Comparison of ENCODE assay signal across 10 mouse cellular contexts in genomic region chr7:28930320-28931031, GRCm38 (mm10). TPM values are rescaled to one million over a fixed set of nuclear protein-coding genes. Genes with fewer than 3 reads are reported as not detected.
DNase-seq lines count a peak whose midpoint lies in the region; ATAC-seq and TF ChIP-seq lines count a peak whose summit lies in the region.
"Had no signal": no experiment of that assay in that cellular context is flagged by ENCODE, and none has a peak within 500 bp of the region (broad histone marks: within the 10 kb centered on the region; RNA-seq: fewer than 3 reads in every experiment).

No protein-coding gene starts in this region.

- no peaks in the 10 kb centered on the region for H3K9me3 ChIP-seq in forebrain, embryonic 12.5 days
- no peaks in the 10 kb centered on the region for H3K9me3 ChIP-seq in forebrain, embryonic 14.5 days (replicated peaks; ENCODE audit: control insufficient read depth, low read length)
- no peaks in the 10 kb centered on the region for H3K9me3 ChIP-seq in embryonic facial prominence, embryonic 11.5 days (replicated peaks; ENCODE audit: control insufficient read depth, low read length)
- H3K9me3 ChIP-seq in limb, embryonic 15.5 days = no peaks in the 10 kb centered on the region

- H3K27me3 ChIP-seq in forebrain, embryonic 12.5 days = no peaks in the 10 kb centered on the region
- no peaks in the 10 kb centered on the region for H3K27me3 ChIP-seq in forebrain, embryonic 14.5 days (replicated peaks; ENCODE audit: control insufficient read depth, insufficient read depth, low read length)
- H3K27me3 ChIP-seq in liver, adult 2 months (ENCODE audit: control insufficient read depth, insufficient read depth, low read length) = no peaks in the 10 kb centered on the region
- no peaks in the 10 kb centered on the region for H3K27me3 ChIP-seq in embryonic facial prominence, embryonic 11.5 days (ENCODE audit: control insufficient read depth, insufficient read depth, low read length)
- no peaks in the 10 kb centered on the region for H3K27me3 ChIP-seq in limb, embryonic 15.5 days
- H3K27me3 ChIP-seq: CH12.LX had no signal

- no peaks in the 10 kb centered on the region for H3K36me3 ChIP-seq in forebrain, embryonic 12.5 days (replicated peaks)
- no peaks in the 10 kb centered on the region for H3K36me3 ChIP-seq in forebrain, embryonic 14.5 days (ENCODE audit: control insufficient read depth, insufficient read depth, low read length)
- H3K36me3 ChIP-seq in liver, adult 2 months (ENCODE audit: control insufficient read depth, insufficient read depth, low read length) = no peaks in the 10 kb centered on the region
- no peaks in the 10 kb centered on the region for H3K36me3 ChIP-seq in embryonic facial prominence, embryonic 11.5 days (replicated peaks; ENCODE audit: control insufficient read depth, insufficient read depth, low read depth, low read length)
- H3K36me3 ChIP-seq in limb, embryonic 15.5 days = peaks cover 10% of the 10 kb centered on the region; the same call in 1 of the 2 replicates

- no peak for ATAC-seq in forebrain, embryonic 12.5 days (ENCODE audit: low FRiP score)
- no peak for ATAC-seq in forebrain, embryonic 14.5 days
- no peak for ATAC-seq in embryonic facial prominence, embryonic 11.5 days (replicated peaks; ENCODE audit: insufficient number of reproducible peaks, low FRiP score, low TSS enrichment, low read depth)
- ATAC-seq in limb, embryonic 15.5 days (ENCODE audit: insufficient number of reproducible peaks, low FRiP score, low TSS enrichment, low read depth) = no peak

- no peak for DNase-seq in forebrain, embryonic 14.5 days (ENCODE audit: low spot score)
- DNase-seq in liver, adult 2 months (ENCODE audit: extremely low read depth, low read depth, low spot score) = peak; percentile 68
- no peak for DNase-seq in liver
- no peak for DNase-seq in embryonic facial prominence, embryonic 11.5 days (ENCODE audit: low spot score)
- DNase-seq in ovary, postnatal 14 days (ENCODE audit: low spot score) = no peak
- no peak for DNase-seq in layer of hippocampus, postnatal 14 days (ENCODE audit: low spot score in 2 of 2)

- peaks cover 35% of the 10 kb centered on the region for H3K79me2 ChIP-seq in liver, adult 2 months (ENCODE audit: control insufficient read depth, insufficient read depth, low read length)

- no peak for TF ChIP-seq POLR2A in liver, adult 2 months (IDR thresholded peaks at IDR 0.05; ENCODE audit: extremely low read depth, insufficient read depth, low read length)

- H3K9ac ChIP-seq in forebrain, embryonic 12.5 days = no peak overlapping the region
- no peak overlapping the region for H3K9ac ChIP-seq in forebrain, embryonic 14.5 days (ENCODE audit: low read length)
- H3K9ac ChIP-seq in liver, adult 2 months (ENCODE audit: low read depth, low read length) = no peak overlapping the region
- no peak overlapping the region for H3K9ac ChIP-seq in embryonic facial prominence, embryonic 11.5 days (replicated peaks; ENCODE audit: low read length)
- H3K9ac ChIP-seq in limb, embryonic 15.5 days = no peak overlapping the region

- no peak overlapping the region for H3K4me2 ChIP-seq in forebrain, embryonic 12.5 days
- no peak overlapping the region for H3K4me2 ChIP-seq in forebrain, embryonic 14.5 days (ENCODE audit: low read length)
- H3K4me2 ChIP-seq in embryonic facial prominence, embryonic 11.5 days (ENCODE audit: low read depth, low read length) = no peak overlapping the region
- no peak overlapping the region for H3K4me2 ChIP-seq in limb, embryonic 15.5 days

- H3K4me1 ChIP-seq in forebrain, embryonic 12.5 days = peaks cover 35% of the 10 kb centered on the region
- peaks cover 4% of the 10 kb centered on the region; the same call in 1 of the 2 replicates for H3K4me1 ChIP-seq in forebrain, embryonic 14.5 days (ENCODE audit: control insufficient read depth, insufficient read depth, low read length)
- H3K4me1 ChIP-seq in liver, adult 2 months (ENCODE audit: control insufficient read depth, insufficient read depth, low read length) = peaks cover 52% of the 10 kb centered on the region
- peaks cover 5% of the 10 kb centered on the region; the same call in 1 of the 2 replicates for H3K4me1 ChIP-seq in embryonic facial prominence, embryonic 11.5 days (ENCODE audit: control insufficient read depth, insufficient read depth, low read length)
- H3K4me1 ChIP-seq in limb, embryonic 15.5 days = peaks cover 53% of the 10 kb centered on the region

- 57% methylated on average over 5 of the region's 5 CpGs for WGBS in forebrain, embryonic 12.5 days
- WGBS in forebrain, embryonic 14.5 days = 56% methylated on average over 5 of the region's 5 CpGs
- WGBS in liver, adult 2 months = 14% methylated on average over 5 of the region's 5 CpGs
- WGBS in embryonic facial prominence, embryonic 11.5 days = 61% methylated on average over 5 of the region's 5 CpGs
- WGBS in limb, embryonic 15.5 days = 37% methylated on average over 5 of the region's 5 CpGs

- no peak for TF ChIP-seq CTCF in liver, adult 2 months (IDR thresholded peaks at IDR 0.05; ENCODE audit: low read depth, low read length)

- H3K27ac ChIP-seq in forebrain, embryonic 12.5 days = peak overlapping the region; percentile 9; the same call in 1 of the 2 replicates
- no peak overlapping the region for H3K27ac ChIP-seq in forebrain, embryonic 14.5 days (ENCODE audit: low read depth, low read length)
- H3K27ac ChIP-seq in liver, adult 2 months (replicated peaks; ENCODE audit: insufficient read depth, low read depth, low read length) = peak overlapping the region; percentile 33
- peak overlapping the region; percentile 35; the same call in 1 of the 2 replicates for H3K27ac ChIP-seq in embryonic facial prominence, embryonic 11.5 days (replicated peaks; ENCODE audit: low read depth, low read length)
- peak overlapping the region; percentile 83 for H3K27ac ChIP-seq in limb, embryonic 15.5 days

- H3K4me3 ChIP-seq in forebrain, embryonic 12.5 days (replicated peaks) = no peak overlapping the region
- no peak overlapping the region for H3K4me3 ChIP-seq in forebrain, embryonic 14.5 days (ENCODE audit: low read depth, low read length)
- no peak overlapping the region for H3K4me3 ChIP-seq in liver, adult 2 months (ENCODE audit: insufficient read depth, low read depth, low read length)
- no peak overlapping the region for H3K4me3 ChIP-seq in embryonic facial prominence, embryonic 11.5 days (ENCODE audit: low read depth, low read length)
- H3K4me3 ChIP-seq in limb, embryonic 15.5 days = no peak overlapping the region

RNA-seq across cellular contexts. Expression of gene Actn4, which starts 31.7 kb away (rescaled TPM):
- 159 and 171 TPM in 2 replicates for polyA plus RNA-seq in forebrain, embryonic 12.5 days (2016; fragmentation: Nextera tagmentation; extraction: Ambion mirVana)
- 101 and 128 TPM in 2 replicates for polyA plus RNA-seq in forebrain, embryonic 14.5 days (2014; fragmentation: Nextera tagmentation; extraction: Ambion mirVana)
- total RNA-seq in liver, adult 2 months (2014; rRNA removed) = 47.4 and 87.1 TPM in 2 replicates
- polyA plus RNA-seq in liver, adult 2 months (2012; rRNA removed) = 125 and 145 TPM in 2 replicates
- 190 and 201 TPM in 2 replicates for polyA plus RNA-seq in embryonic facial prominence, embryonic 11.5 days (2014; fragmentation: Nextera tagmentation; extraction: Ambion mirVana)
- polyA plus RNA-seq in limb, embryonic 15.5 days (2015; fragmentation: Nextera tagmentation; extraction: Ambion mirVana) = 347 and 359 TPM in 2 replicates
- total RNA-seq in layer of hippocampus, postnatal 14 days (2021) = 100 to 1,000 TPM; 123 to 132 TPM

RNA-seq across cellular contexts. Expression of gene Capn12, which starts 49.3 kb away (rescaled TPM):
- 0.24 and 0.57 TPM in 2 replicates for polyA plus RNA-seq in forebrain, embryonic 12.5 days (2016; fragmentation: Nextera tagmentation; extraction: Ambion mirVana)
- 0.11 and 0.38 TPM in 2 replicates for polyA plus RNA-seq in forebrain, embryonic 14.5 days (2014; fragmentation: Nextera tagmentation; extraction: Ambion mirVana)
- not detected in 2 replicates for total RNA-seq in liver, adult 2 months (2014; rRNA removed)
- polyA plus RNA-seq in liver, adult 2 months (2012; rRNA removed) = 0.04 TPM in 1 of 2 replicates, not detected in the other
- 0.21 and 0.29 TPM in 2 replicates for polyA plus RNA-seq in embryonic facial prominence, embryonic 11.5 days (2014; fragmentation: Nextera tagmentation; extraction: Ambion mirVana)
- polyA plus RNA-seq in limb, embryonic 15.5 days (2015; fragmentation: Nextera tagmentation; extraction: Ambion mirVana) = 0.97 and 1.3 TPM in 2 replicates
- total RNA-seq in layer of hippocampus, postnatal 14 days (2021) = 1 to 10 TPM in 1 of 2 experiments, under 1 TPM in 1; 0.67 to 1.3 TPM
- total RNA-seq: monocyte, adult 5-6 weeks had no signal

RNA-seq across cellular contexts. Expression of gene Eif3k, which starts 51.2 kb away (rescaled TPM):
- 314 and 342 TPM in 2 replicates for polyA plus RNA-seq in forebrain, embryonic 12.5 days (2016; fragmentation: Nextera tagmentation; extraction: Ambion mirVana)
- polyA plus RNA-seq in forebrain, embryonic 14.5 days (2014; fragmentation: Nextera tagmentation; extraction: Ambion mirVana) = 345 and 412 TPM in 2 replicates
- 64.8 and 73.2 TPM in 2 replicates for total RNA-seq in liver, adult 2 months (2014; rRNA removed)
- polyA plus RNA-seq in liver, adult 2 months (2012; rRNA removed) = 86.3 and 91.2 TPM in 2 replicates
- polyA plus RNA-seq in embryonic facial prominence, embryonic 11.5 days (2014; fragmentation: Nextera tagmentation; extraction: Ambion mirVana) = 439 and 446 TPM in 2 replicates
- polyA plus RNA-seq in limb, embryonic 15.5 days (2015; fragmentation: Nextera tagmentation; extraction: Ambion mirVana) = 372 and 387 TPM in 2 replicates
- total RNA-seq in layer of hippocampus, postnatal 14 days (2021) = 100 to 1,000 TPM; 159 to 164 TPM

RNA-seq across cellular contexts. Expression of gene Map4k1, which starts 51.4 kb away (rescaled TPM):
- polyA plus RNA-seq in forebrain, embryonic 12.5 days (2016; fragmentation: Nextera tagmentation; extraction: Ambion mirVana) = 5.0 and 5.7 TPM in 2 replicates
- 6.1 and 6.9 TPM in 2 replicates for polyA plus RNA-seq in forebrain, embryonic 14.5 days (2014; fragmentation: Nextera tagmentation; extraction: Ambion mirVana)
- total RNA-seq in liver, adult 2 months (2014; rRNA removed) = 0.18 and 0.54 TPM in 2 replicates
- 1.2 and 1.5 TPM in 2 replicates for polyA plus RNA-seq in liver, adult 2 months (2012; rRNA removed)
- polyA plus RNA-seq in embryonic facial prominence, embryonic 11.5 days (2014; fragmentation: Nextera tagmentation; extraction: Ambion mirVana) = 6.4 and 8.1 TPM in 2 replicates
- polyA plus RNA-seq in limb, embryonic 15.5 days (2015; fragmentation: Nextera tagmentation; extraction: Ambion mirVana) = 7.2 and 7.6 TPM in 2 replicates
- 1 to 10 TPM; 2.7 to 4.1 TPM for total RNA-seq in layer of hippocampus, postnatal 14 days (2021)
